Mouse (Mus musculus): ENCODE measurements around the gene Gm9508.

- TF ChIP-seq CEBPB (IDR thresholded peaks at IDR 0.05; ENCODE audit: insufficient read depth, poor library complexity, severe bottlenecking) (no peak), POLR2A (IDR thresholded peaks at IDR 0.05; ENCODE audit: insufficient read length, low read depth) (no peak), MAX (IDR thresholded peaks at IDR 0.05; ENCODE audit: low read depth) (no peak), POLR2AphosphoS2 (IDR thresholded peaks at IDR 0.05; ENCODE audit: insufficient read length, low read depth) (no peak)
Measured at GRCm38 (mm10) chr10:77677562-77677961, 19.5 kb downstream of the Gm9508 start.
